Mouse (Mus musculus): ENCODE results near the gene Samd10.

DNA sequence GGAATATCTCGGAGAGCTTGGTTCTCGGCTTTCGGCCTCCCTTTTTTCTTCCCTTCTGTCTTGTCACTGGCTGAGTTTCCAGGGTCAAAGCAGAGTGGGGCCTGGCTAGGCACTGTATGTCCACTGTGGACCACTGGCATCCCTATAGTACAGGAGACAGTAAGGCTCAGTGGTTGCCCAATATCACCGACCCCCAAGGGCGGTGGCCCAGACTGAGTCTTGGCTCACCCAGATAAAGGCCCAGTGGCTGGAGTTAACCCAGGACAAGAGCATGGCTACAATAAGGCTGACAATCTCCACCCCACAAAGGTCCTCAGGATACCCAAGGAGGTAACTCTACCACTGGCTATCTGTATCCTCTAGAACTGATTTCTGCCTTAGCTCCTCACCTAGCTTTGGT, 8.5 kb downstream of the Samd10 start:
- no peak for TF ChIP-seq GATA1 (IDR thresholded peaks at IDR 0.05; ENCODE audit: borderline replicate concordance, low read length)
- TF ChIP-seq FLI1 (IDR thresholded peaks at IDR 0.05; ENCODE audit: low read length): no peak

Measured in megakaryocyte, embryonic 14.5 days (primary cell).